Mouse (Mus musculus): ENCODE measurements around the gene AC141477.1.
A peak's percentile ranks its signal among the peaks of the same experiment; 100 is the strongest.

Gene AC141477.1

DNA sequence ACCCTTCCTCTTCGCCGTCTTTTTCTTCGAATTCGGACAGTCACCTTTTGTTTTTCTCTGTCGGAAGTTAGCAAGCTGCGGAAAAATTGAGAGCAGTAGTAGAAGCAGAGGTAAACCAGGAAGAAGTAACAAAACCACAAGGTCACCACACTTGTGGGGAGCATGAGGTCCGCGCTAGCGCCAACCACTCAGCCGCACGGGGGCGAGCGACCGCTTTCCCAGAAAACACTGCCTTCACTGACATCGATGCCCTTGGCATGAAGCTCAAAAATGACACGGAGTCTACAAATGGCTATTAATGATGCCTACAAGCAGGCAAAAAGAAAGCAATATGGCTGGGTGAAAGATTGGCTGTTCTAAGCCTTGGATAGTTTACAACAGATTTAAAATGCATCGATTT lies at the start of gene AC141477.1:
AC141477.1 (minus strand) TSS at position 164 of the 400 bp plus-strand sequence.
- DNase-seq = no peak

GRCm38 (mm10) chr10:76489205-76489604 lies 49.0 kb upstream of the AC141477.1 start:
- no peak for DNase-seq

DNA sequence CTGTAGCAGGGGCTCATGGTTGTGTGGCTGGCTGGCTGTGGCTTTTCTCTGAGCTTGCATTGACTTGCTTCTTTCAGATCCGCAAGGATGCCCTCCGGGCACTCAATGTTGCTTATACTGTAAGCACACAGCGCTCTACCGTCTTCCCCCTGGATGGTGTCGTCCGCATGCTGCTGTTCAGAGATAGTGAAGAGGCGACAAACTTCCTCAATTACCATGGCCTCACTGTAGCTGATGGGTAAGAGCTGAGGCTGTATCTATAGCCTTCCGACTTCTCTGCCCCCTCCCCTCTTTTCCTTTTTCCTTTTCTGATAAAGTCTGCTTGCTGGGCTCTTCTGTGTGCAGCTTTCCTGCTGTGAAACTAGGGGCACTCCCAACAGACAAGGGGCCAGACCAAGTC lies 48.0 kb upstream of the AC141477.1 start:
- DNase-seq = no peak

GRCm38 (mm10) chr10:76486302-76486701 lies 46.1 kb upstream of the AC141477.1 start:
- no peak for DNase-seq

- no peak for DNase-seq
Observed at GRCm38 (mm10) chr10:76481480-76481879, 41.2 kb upstream of the AC141477.1 start.

- DNase-seq = no peak
Observed at GRCm38 (mm10) chr10:76480851-76481250, 40.6 kb upstream of the AC141477.1 start.

GRCm38 (mm10) chr10:76473759-76474158 lies 33.5 kb upstream of the AC141477.1 start:
- DNase-seq = no peak

GRCm38 (mm10) chr10:76468203-76469162 lies 28.2 kb upstream of the AC141477.1 start, which contains the start of the genes Mcm3ap and Ybey:
Gene Mcm3ap (plus strand): TSS chr10:76468927.
Gene Ybey (minus strand): TSS chr10:76469114.
- peak; percentile 88 for DNase-seq

- DNase-seq = no peak
Observed at GRCm38 (mm10) chr10:76462721-76463120, 22.5 kb upstream of the AC141477.1 start.

DNA sequence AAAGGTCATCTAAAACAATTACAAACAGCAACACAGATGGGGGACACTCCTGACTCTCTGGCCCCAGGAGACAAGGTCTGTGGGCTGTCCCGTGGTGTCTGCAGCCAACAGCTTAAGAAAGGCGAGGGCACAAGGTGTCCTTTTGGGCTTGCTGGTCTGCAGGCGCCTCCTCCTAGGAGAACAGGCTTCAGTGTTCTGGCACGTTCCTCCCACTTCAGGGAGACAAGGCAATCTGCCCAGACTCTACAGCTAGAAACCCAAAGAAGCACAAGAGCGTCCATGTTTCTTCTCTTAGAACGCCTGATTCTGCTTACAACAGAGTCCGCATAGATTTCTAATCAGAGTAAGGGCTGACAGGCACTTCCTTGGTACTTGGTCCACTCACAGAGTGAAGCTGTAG lies 22.1 kb upstream of the AC141477.1 start:
- DNase-seq = peak; percentile 9

GRCm38 (mm10) chr10:76461255-76461654 lies 21.0 kb upstream of the AC141477.1 start:
- DNase-seq = no peak

GRCm38 (mm10) chr10:76455289-76455688 lies 15.0 kb upstream of the AC141477.1 start:
- DNase-seq = peak; percentile 24

- DNase-seq = no peak
Observed at GRCm38 (mm10) chr10:76448851-76449250, 8.6 kb upstream of the AC141477.1 start, which contains the start of gene 2610028H24Rik. Gene 2610028H24Rik (plus strand): TSS chr10:76449081.

- DNase-seq = peak; percentile 13
Observed at GRCm38 (mm10) chr10:76447406-76448229, 7.4 kb upstream of the AC141477.1 start.

GRCm38 (mm10) chr10:76445996-76446681 lies 5.9 kb upstream of the AC141477.1 start:
- no peak for DNase-seq

- peak; percentile 96 for DNase-seq
Observed at GRCm38 (mm10) chr10:76442178-76443088, 2.2 kb upstream of the AC141477.1 start, which contains the start of gene Pcnt. Gene Pcnt (minus strand): TSS chr10:76442786.

- no peak for DNase-seq
Observed at GRCm38 (mm10) chr10:76439107-76439890, 945 bp downstream of the AC141477.1 start.

DNA sequence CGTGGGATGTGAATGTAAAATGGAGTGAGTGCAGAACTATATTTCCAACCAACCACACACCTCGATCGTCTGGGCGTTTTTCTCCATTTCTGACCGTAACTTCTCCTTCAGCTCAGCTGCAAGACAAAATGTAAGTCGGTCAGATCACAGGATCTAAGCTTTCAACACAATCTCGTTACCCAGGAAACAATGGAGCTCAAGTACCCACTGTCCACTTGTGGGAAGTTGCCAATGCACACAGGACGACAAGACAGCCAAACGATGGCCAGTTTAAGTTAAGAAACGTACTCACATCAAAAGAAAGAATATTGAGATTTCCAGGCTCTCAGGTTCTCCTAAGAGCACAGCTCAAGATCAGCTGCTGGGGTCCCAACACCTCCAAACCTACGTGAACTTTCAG lies 6.3 kb downstream of the AC141477.1 start:
- no peak for DNase-seq

- DNase-seq = no peak
Observed at GRCm38 (mm10) chr10:76425674-76426073, 14.6 kb downstream of the AC141477.1 start.

- peak; percentile 57 for DNase-seq
Observed at GRCm38 (mm10) chr10:76416811-76417210, 23.4 kb downstream of the AC141477.1 start.

- DNase-seq = no peak
Observed at GRCm38 (mm10) chr10:76408520-76408919, 31.7 kb downstream of the AC141477.1 start.

All from right cerebral cortex, postnatal 25 days (tissue).